Mouse (Mus musculus) stomach, postnatal 0 days (tissue): ENCODE measurements around the gene Cuedc1.

Experiments
- CTCF ChIP-seq: IDR thresholded peaks from 2 replicates; pipeline ENCODE4 v1.5.1; 2016; ENCODE audit warnings: antibody characterized with exemption, low read depth, mild to moderate bottlenecking, moderate library complexity
- EP300 ChIP-seq: optimal IDR thresholded peaks from 2 replicates; pipeline ENCODE3; 2016; ENCODE audit warnings: antibody characterized with exemption

DNA sequence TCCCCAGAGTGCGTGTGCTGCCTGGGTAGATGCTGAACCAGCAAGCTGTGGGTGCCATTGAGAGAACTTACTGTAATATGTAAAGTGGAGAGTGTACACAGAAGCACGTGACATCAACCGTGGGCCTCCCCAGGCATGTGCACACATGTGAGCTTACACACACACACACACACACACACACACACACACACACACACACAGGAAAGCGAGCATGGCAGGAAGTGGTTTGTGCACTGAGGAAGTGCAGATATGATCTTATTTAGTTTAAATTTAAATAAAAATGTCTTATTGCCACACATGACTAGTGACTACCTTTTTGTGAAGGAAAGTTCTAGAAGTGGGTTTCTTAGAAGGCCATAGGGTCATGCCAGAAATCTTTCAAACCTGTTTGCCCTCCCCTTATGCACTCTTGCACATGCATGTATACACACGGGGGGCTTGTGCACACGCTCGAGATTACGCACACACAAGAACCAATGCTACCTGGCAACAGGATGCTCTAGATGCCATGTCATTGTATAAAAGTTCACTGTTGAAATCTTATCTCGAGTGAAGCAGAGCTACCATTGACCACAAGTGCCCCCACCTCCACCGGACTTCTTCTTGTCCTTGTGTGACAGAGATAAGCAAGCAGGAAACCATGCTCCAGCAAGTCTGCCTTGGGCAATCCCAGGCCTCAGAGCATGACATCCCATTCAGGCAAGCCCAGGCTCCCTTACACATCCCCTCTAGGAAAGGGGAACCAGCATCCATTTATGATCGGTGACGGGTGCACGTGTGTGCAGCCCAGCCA is 47.6 kb downstream of the Cuedc1 start:
- no peak for TF ChIP-seq CTCF
- TF ChIP-seq EP300, result no peak
